Mouse (Mus musculus) heart, embryonic 11.5 days (tissue): Measurements from ENCODE around the gene 9030612E09Rik. TPM values are rescaled to one million over a fixed set of nuclear protein-coding genes. Genes with fewer than 3 reads are reported as not detected.

Experiments used
- ATAC-seq: fragments of 200-750 bp; cut with Nextera tagmentation; replicated peaks from 2 replicates; pipeline ENCODE4 v1.8.0; 2017; ENCODE audit warnings: moderate library complexity; ENCODE audit not compliant: insufficient number of reproducible peaks, low FRiP score, low TSS enrichment
- H3K27ac ChIP-seq: fragments of 300-500 bp; sonication (generic); 2 replicates; pipeline ENCODE4 v1.5.1; 2014; ENCODE audit warnings: mild to moderate bottlenecking, low read depth, low read length
- H3K27me3 ChIP-seq: fragments of 300-500 bp; sonication (generic); 2 replicates; pipeline ENCODE4 v1.6.1; 2014; ENCODE audit warnings: mild to moderate bottlenecking, low read length, mixed read lengths; ENCODE audit not compliant: control insufficient read depth, insufficient read depth
- H3K36me3 ChIP-seq: fragments of 300-500 bp; sonication (generic); 2 replicates; pipeline ENCODE4 v1.6.1; 2014; ENCODE audit warnings: mild to moderate bottlenecking, low read length, moderate library complexity, mixed read lengths; ENCODE audit not compliant: control insufficient read depth, insufficient read depth
- H3K4me1 ChIP-seq: fragments of 300-500 bp; sonication (generic); 2 replicates; pipeline ENCODE4 v1.6.1; 2014; ENCODE audit warnings: low read length; ENCODE audit not compliant: control insufficient read depth, insufficient read depth
- H3K4me2 ChIP-seq: fragments of 300-500 bp; sonication (generic); 2 replicates; pipeline ENCODE4 v1.6.1; 2014; ENCODE audit warnings: mild to moderate bottlenecking, moderate library complexity
- H3K4me3 ChIP-seq: fragments of 300-500 bp; sonication (generic); 2 replicates; pipeline ENCODE4 v1.5.1; 2014; ENCODE audit warnings: low read depth, low read length
- H3K9ac ChIP-seq: fragments of 300-500 bp; sonication (generic); 2 replicates; pipeline ENCODE4 v1.6.1; 2014; ENCODE audit warnings: mild to moderate bottlenecking, low read depth, low read length, moderate library complexity
- H3K9me3 ChIP-seq: fragments of 300-500 bp; sonication (generic); replicated peaks from 2 replicates; pipeline ENCODE4 v1.6.1; 2016; ENCODE audit warnings: low read length; ENCODE audit not compliant: control insufficient read depth
- WGBS: fragments of 180-500 bp; shearing (Covaris S2); extraction: QIAGEN DNeasy Blood & Tissue Kit; methylation state at CpG from one replicate; pipeline ENCODE4 v1.1.7; 2014; ENCODE audit not compliant: insufficient replicate concordance; 5-methylcytosine and 5-hydroxymethylcytosine counted together
- polyA plus RNA-seq: library from polyadenylated mRNA; unstranded; fragments of >200 nt; fragmentation: Nextera tagmentation; extraction: Ambion mirVana; gene quantifications from 2 replicates; pipeline ENCODE4 v1.2.1, GENCODE M21; 2014

The 9030612E09Rik gene
- polyA plus RNA-seq = 0.36 and 0.42 TPM in 2 replicates

DNA sequence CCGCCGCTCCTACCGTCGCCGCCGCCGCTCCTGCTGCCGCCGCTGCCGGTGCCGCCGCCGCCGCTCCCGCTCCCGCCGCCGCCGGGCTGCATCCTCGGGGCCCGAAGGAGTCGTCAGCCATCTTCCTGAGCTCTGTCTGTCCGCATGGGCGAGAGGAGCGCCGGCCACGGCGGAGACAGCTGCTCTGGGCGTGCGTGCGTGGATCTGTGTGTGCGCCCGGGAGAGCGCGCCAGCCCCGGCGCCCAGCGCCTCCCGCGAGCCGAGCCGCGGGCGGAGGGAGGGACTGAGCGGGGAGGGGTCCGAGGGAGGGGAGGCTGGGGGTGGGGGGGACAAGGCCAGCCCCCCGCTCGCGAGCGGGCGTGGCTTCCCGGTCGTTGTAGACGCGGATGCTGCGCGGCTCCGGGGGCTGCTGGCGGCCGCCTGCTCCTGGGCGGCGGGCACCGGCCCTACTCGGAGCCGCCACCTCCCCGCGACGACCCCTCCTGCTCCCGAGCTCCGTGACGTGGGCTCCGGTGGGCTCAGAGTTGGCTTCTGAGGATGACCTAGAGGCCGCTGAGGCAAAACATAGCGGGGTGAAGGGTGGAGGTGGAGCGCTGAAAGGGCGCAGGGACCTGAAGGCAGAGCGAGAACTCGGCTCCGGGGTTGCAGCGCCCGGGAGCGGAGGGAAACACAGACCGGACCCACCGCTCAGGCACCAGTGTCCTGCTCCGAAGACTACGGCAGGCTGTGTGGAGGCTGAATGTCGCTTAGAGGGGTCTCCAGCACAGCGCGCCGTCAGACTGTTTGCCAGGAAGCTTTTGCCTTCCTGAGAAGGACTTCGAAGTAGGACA, at the start of gene 9030612E09Rik, which contains the start of gene Sobp:
Gene 9030612E09Rik, plus strand, starts transcription at position 379 of the 830 bp plus-strand sequence.
Gene Sobp, minus strand, starts transcription at position 205 of the 830 bp plus-strand sequence.
- peaks cover 12% of the 10 kb centered on the region for H3K4me1 ChIP-seq
- peak within 1 kb of the TSS; percentile 73 for H3K4me3 ChIP-seq
- peak; percentile 65 for ATAC-seq
- peak within 1 kb of the TSS; percentile 32 for H3K27ac ChIP-seq
- H3K9me3 ChIP-seq = no peaks in the 10 kb centered on the region
- peak within 1 kb of the TSS; percentile 77 for H3K9ac ChIP-seq
- 1% methylated on average over 77 of the region's 91 CpGs for WGBS
- H3K27me3 ChIP-seq = peaks cover 26% of the 10 kb centered on the region
- no peaks in the 10 kb centered on the region for H3K36me3 ChIP-seq
- peak within 1 kb of the TSS; percentile 85 for H3K4me2 ChIP-seq

DNA sequence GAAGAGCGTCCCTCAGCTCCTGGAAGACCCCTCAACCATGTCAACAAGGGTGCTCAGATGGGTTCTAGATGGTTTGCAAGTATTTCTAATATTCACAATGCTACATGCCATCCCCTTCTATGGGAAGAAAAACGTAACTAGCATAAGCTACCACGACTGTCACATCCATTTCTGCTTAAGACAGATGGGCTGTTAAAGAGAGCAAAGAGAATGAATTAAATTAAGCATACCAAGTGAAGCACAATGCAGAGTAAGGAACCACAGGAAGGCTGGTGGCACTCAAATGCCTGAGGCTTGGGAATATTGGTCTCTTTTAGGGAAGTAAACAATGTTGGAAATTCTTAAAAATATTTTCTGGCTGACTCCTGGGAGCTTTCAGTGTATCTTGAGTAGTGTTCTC, 45.8 kb upstream of the 9030612E09Rik start:
- Histone ChIP-seq H3K4me1 (peaks cover 4% of the 10 kb centered on the region; the same call in 1 of the 2 replicates), H3K36me3 (no peaks in the 10 kb centered on the region), H3K27ac (no peak overlapping the region), H3K27me3 (no peaks in the 10 kb centered on the region), H3K4me2 (no peak overlapping the region), H3K9ac (no peak overlapping the region), H3K4me3 (no peak overlapping the region), H3K9me3 (no peaks in the 10 kb centered on the region)
- ATAC-seq = no peak
- WGBS = 65% methylated on average over 3 of the region's 3 CpGs

DNA sequence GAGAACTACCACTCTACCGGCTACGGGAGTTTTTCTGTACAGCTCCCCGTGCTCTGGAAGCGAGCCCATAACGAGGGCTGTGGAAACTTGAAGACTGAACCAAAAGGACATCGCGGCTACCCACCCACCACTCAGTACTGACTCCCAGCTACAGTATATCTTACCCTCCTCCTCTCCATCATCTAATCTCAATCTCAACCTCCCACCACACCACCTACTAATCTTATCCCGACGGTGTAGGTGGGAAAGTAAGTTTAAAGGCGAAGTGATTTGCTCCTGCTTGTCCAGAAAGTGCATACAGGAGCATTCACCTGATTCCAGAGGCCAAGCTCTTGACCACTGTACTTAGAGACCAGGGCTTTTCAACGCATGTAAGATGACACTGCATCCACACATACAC, 40.5 kb upstream of the 9030612E09Rik start:
- no peak overlapping the region for H3K4me3 ChIP-seq
- no peaks in the 10 kb centered on the region for H3K36me3 ChIP-seq
- no peak for ATAC-seq
- WGBS = 79% methylated on average over 11 of the region's 11 CpGs
- no peak overlapping the region for H3K4me2 ChIP-seq
- no peaks in the 10 kb centered on the region for H3K27me3 ChIP-seq
- H3K9me3 ChIP-seq = no peaks in the 10 kb centered on the region
- no peak overlapping the region for H3K9ac ChIP-seq
- H3K27ac ChIP-seq = no peak overlapping the region
- no peaks in the 10 kb centered on the region for H3K4me1 ChIP-seq

DNA sequence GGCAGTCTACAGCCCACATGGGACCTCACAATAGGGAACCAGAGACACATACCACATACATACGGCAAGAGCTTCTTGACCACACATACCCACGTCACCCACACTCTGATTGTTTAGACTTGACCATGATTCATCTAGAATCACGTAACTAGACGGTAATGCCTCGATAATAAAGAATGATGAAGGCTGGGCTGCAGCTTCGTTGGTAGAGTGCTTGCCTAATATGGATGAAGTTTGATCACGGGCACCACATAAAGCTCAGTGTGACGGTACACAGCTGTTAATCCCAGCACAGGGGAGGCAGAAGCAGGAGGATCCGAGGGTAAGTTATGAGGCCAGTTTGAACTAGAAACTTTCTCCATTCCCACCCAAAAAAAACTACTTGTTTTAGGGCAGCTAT, 31.3 kb upstream of the 9030612E09Rik start:
- no peaks in the 10 kb centered on the region for H3K4me1 ChIP-seq
- no peak overlapping the region for H3K4me2 ChIP-seq
- H3K27ac ChIP-seq = no peak overlapping the region
- ATAC-seq = no peak
- H3K27me3 ChIP-seq = no peaks in the 10 kb centered on the region
- H3K36me3 ChIP-seq = no peaks in the 10 kb centered on the region
- H3K9me3 ChIP-seq = no peaks in the 10 kb centered on the region
- H3K9ac ChIP-seq = no peak overlapping the region
- H3K4me3 ChIP-seq = no peak overlapping the region
- WGBS = 82% methylated on average over 9 of the region's 9 CpGs

DNA sequence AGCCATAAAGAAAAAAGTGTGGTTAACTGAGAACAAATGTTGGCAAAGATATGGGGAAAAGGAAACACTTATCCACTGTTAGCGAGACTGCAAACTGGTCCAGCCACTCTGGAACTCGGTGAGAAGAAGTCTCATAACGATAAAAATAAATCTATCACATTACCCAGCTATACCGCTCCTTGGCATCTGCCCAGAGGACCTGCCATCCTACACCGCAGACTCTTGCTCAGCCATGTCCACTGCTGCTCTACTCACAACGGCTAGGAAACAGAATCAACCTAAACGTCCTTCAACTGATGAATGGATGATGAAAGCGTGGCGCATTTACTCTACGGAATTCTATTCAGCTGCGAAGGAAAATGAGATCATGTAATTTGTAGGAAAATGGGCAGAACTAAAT, 26.0 kb upstream of the 9030612E09Rik start:
- Histone ChIP-seq H3K4me1 (0 out of 2 replicates have a peak, but pooled peaks cover 2% of the 10 kb centered on the region), H3K27me3 (no peaks in the 10 kb centered on the region), H3K4me2 (no peak overlapping the region), H3K9me3 (no peaks in the 10 kb centered on the region), H3K27ac (no peak overlapping the region), H3K9ac (no peak overlapping the region), H3K4me3 (no peak overlapping the region), H3K36me3 (no peaks in the 10 kb centered on the region)
- WGBS = 85% methylated on average over 11 of the region's 11 CpGs
- ATAC-seq = no peak

DNA sequence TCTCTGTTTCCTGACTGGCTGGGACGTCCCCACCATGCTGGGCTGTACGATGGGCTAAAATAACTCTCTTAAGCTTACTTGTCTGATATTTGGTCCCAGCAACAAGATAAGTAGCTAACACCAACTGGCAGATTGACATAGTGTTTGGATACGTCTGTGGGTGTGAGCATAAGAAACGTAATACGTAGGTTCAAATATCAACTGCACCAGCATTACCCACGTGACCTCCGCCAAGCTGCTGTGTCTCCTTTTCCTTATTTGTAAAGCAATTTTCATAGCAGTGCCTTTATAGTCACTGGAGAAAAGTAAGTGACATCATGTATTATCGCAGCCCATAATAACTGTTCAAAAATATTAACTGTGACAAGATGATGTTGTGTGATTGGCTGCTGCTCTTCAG, 21.9 kb upstream of the 9030612E09Rik start:
- Histone ChIP-seq H3K27ac (no peak overlapping the region), H3K36me3 (no peaks in the 10 kb centered on the region), H3K9ac (no peak overlapping the region), H3K27me3 (no peaks in the 10 kb centered on the region), H3K4me1 (peaks cover 14% of the 10 kb centered on the region), H3K9me3 (no peaks in the 10 kb centered on the region), H3K4me2 (no peak overlapping the region), H3K4me3 (no peak overlapping the region)
- WGBS = 75% methylated on average over 8 of the region's 8 CpGs
- no peak for ATAC-seq

DNA sequence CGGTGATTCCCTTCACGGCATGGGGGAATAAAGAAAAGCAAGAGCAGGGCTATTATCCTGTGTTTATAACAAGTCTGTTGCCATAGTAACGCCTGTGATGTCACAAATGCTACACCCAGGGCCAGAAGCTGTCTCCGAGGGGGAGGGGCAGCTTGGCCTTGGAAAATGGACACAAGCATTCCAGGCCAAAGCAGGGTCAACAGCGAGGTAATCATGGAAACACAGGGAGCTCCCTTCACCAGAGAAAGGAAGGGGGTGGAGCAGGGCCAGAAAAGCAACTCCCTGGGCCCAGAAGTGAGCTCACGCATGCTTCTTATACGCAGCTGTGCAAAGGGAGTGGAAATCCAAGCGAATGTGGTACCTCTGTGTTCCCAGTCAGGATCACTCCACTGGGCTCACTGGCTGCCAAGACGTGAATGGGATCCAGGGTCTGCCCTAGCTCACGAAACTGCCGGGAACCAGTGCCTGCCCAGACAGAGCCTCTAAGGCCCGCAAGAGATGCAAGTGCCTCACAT, 19.4 kb upstream of the 9030612E09Rik start:
- H3K9ac ChIP-seq = no peak overlapping the region
- no peak; the same call in 1 of the 2 replicates for ATAC-seq
- WGBS = 29% methylated on average over 12 of the region's 12 CpGs

DNA sequence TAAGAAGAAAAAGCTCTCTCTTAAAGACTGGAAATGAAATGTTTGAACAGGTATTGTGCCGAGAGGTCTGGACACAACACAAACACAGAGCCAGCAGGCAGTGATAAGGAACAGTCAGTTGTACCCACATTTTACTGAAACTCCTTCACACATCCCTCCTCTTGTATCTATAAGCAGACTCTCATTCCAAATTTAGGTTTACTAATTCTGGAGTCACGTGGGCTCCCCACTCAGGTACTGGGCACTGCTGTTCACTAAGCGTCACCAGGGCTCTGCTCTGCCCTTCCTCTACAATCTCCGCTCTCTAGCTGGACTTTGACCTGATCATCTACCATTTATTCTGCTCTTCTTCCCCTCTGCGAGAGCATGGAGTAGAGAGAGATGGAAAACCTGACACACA, 15.6 kb upstream of the 9030612E09Rik start:
- ATAC-seq = no peak
- no peaks in the 10 kb centered on the region for H3K36me3 ChIP-seq
- no peaks in the 10 kb centered on the region for H3K27me3 ChIP-seq
- no peak overlapping the region for H3K4me3 ChIP-seq
- 55% methylated on average over 5 of the region's 5 CpGs for WGBS
- no peak overlapping the region for H3K9ac ChIP-seq
- peaks cover 16% of the 10 kb centered on the region for H3K4me1 ChIP-seq
- H3K27ac ChIP-seq = 0 out of 2 replicates have a peak overlapping the region, but pooled peaks have one; percentile 3
- peak overlapping the region; percentile 0; the same call in 1 of the 2 replicates for H3K4me2 ChIP-seq
- no peaks in the 10 kb centered on the region for H3K9me3 ChIP-seq

More for the DNA sequence above, 19.4 kb upstream of the 9030612E09Rik start:
- Histone ChIP-seq H3K4me2 (peak overlapping the region; percentile 27; the same call in 1 of the 2 replicates), H3K27ac (peak overlapping the region; percentile 46), H3K4me3 (no peak overlapping the region), H3K4me1 (peaks cover 21% of the 10 kb centered on the region), H3K36me3 (no peaks in the 10 kb centered on the region), H3K9me3 (no peaks in the 10 kb centered on the region), H3K27me3 (no peaks in the 10 kb centered on the region)
